ENCODE assay signal across 25 mouse cellular contexts in the genomic region with DNA sequence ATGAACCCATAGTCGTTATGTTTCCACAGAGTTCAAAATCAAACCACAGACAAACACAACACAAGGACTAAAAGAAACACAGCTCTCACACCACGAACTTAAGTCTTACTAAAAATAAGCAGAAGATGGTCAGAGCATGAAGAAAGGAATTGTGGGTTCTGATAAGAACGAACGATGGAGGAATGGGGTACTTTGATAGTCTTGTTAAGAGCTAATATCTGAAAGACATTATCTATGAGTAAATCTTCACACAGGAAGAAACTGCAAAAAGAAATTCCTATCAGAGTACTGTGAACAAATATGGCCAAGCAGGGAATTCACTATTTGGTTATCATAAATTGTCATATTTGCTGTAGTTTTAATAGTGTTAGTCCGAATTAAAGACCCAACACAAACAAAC.
"Had no signal": no experiment of that assay in that cellular context is flagged by ENCODE, and none has a peak within 500 bp of the region (broad histone marks: within the 10 kb centered on the region; RNA-seq: fewer than 3 reads in every experiment).

No protein-coding gene starts in this region.

- H3K36me3 ChIP-seq: heart, embryonic 13.5 days; heart, embryonic 15.5 days; hindbrain, embryonic 13.5 days; hindbrain, embryonic 15.5 days; intestine, embryonic 15.5 days; limb, embryonic 13.5 days; limb, embryonic 15.5 days; liver, embryonic 13.5 days had no signal

- ATAC-seq: hindbrain, postnatal 0 days; inflammation-experienced regulatory T-cells, adult 6 months; intestine, embryonic 15.5 days; intestine, postnatal 0 days had no signal

- H3K4me1 ChIP-seq: intestine, embryonic 15.5 days had no signal

- H3K9ac ChIP-seq: heart, embryonic 13.5 days; heart, embryonic 15.5 days; hindbrain, embryonic 13.5 days; hindbrain, embryonic 15.5 days; intestine, embryonic 15.5 days; limb, embryonic 13.5 days; limb, embryonic 15.5 days; liver, embryonic 13.5 days had no signal

- H3K27me3 ChIP-seq: heart, embryonic 13.5 days; heart, embryonic 15.5 days; hindbrain, embryonic 13.5 days; hindbrain, embryonic 15.5 days; intestine, embryonic 15.5 days; limb, embryonic 13.5 days; limb, embryonic 15.5 days; liver, embryonic 13.5 days had no signal

- H3K9me3 ChIP-seq: heart, embryonic 13.5 days; heart, embryonic 15.5 days; hindbrain, embryonic 13.5 days; hindbrain, embryonic 15.5 days; intestine, embryonic 15.5 days; limb, embryonic 13.5 days; limb, embryonic 15.5 days; liver, embryonic 13.5 days had no signal

- DNase-seq: gastrocnemius, adult 2 months; gastrocnemius, postnatal 10 days; gastrocnemius, postnatal 25 days; heart, adult 2 months; heart, postnatal 14 days; heart, postnatal 36 days; kidney, adult 18-20 months; kidney, adult 8-10 months; kidney, postnatal 10 days; kidney, postnatal 25 days; layer of hippocampus, adult 9-11 months; layer of hippocampus, postnatal 36 days; left cerebral cortex, postnatal 4 days; liver, embryonic 13.5 days had no signal

- H3K4me2 ChIP-seq: heart, embryonic 11.5 days; heart, embryonic 13.5 days; heart, embryonic 15.5 days; hindbrain, embryonic 13.5 days; hindbrain, embryonic 15.5 days; intestine, embryonic 15.5 days; limb, embryonic 13.5 days; limb, embryonic 15.5 days; liver, embryonic 13.5 days had no signal

- H3K4me3 ChIP-seq: gastrocnemius, adult 2 months; heart, adult 2 months; heart, embryonic 13.5 days; heart, embryonic 15.5 days; hindbrain, embryonic 13.5 days; hindbrain, embryonic 15.5 days; intestine, embryonic 15.5 days; limb, embryonic 13.5 days; limb, embryonic 15.5 days; liver, embryonic 13.5 days had no signal

- H3K27ac ChIP-seq: gastrocnemius, adult 2 months; heart, adult 2 months; heart, embryonic 13.5 days; heart, embryonic 15.5 days; hindbrain, embryonic 13.5 days; hindbrain, embryonic 15.5 days; hindbrain, postnatal 0 days; intestine, embryonic 15.5 days; limb, embryonic 13.5 days; limb, embryonic 15.5 days; liver, embryonic 13.5 days had no signal
